38 mouse cellular contexts compared by ENCODE assay signal in the genomic region with DNA sequence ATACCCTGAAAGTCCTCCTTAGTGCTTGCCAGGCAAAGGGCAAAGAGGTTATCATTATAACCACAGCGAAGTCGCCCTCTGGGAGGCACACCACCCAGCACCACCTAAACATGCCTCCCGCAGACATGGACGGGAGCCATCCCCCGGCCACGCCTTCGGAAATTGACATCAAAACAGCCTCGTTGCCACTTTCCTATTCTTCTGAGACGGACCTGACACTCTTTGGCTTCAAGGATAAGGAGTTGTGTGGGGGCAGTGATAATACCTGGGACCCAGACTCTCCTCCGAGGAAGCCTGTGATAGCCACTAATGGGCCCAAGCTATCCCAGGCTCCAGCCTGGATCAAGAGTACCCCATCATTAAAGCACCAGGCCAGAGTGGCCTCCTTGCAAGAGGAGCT. TPM values are rescaled to one million over a fixed set of nuclear protein-coding genes. Genes with fewer than 3 reads are reported as not detected.
"Had no signal": no experiment of that assay in that cellular context is flagged by ENCODE, and none has a peak within 500 bp of the region (broad histone marks: within the 10 kb centered on the region; RNA-seq: fewer than 3 reads in every experiment).

No protein-coding gene starts in this region.

- H3K36me3 ChIP-seq: limb, embryonic 10.5 days; limb, embryonic 12.5 days; limb, embryonic 13.5 days; limb, embryonic 15.5 days; liver, embryonic 12.5 days; liver, embryonic 13.5 days; liver, embryonic 15.5 days; lung, embryonic 15.5 days; midbrain, embryonic 10.5 days; midbrain, embryonic 12.5 days; neural tube, embryonic 12.5 days had no signal

- ATAC-seq: liver, embryonic 12.5 days; liver, postnatal 0 days; lung, postnatal 0 days; midbrain, embryonic 13.5 days; midbrain, embryonic 15.5 days; midbrain, embryonic 16.5 days had no signal

- H3K4me1 ChIP-seq: limb, embryonic 10.5 days; limb, embryonic 12.5 days; limb, embryonic 13.5 days; limb, embryonic 15.5 days; liver, embryonic 12.5 days; liver, embryonic 13.5 days; liver, embryonic 15.5 days; lung, embryonic 15.5 days; megakaryocyte, embryonic 14.5 days; midbrain, embryonic 10.5 days; midbrain, embryonic 12.5 days; midbrain, embryonic 13.5 days; midbrain, embryonic 15.5 days; neural tube, embryonic 12.5 days had no signal

- H3K9me3 ChIP-seq: limb, embryonic 10.5 days; limb, embryonic 12.5 days; limb, embryonic 13.5 days; limb, embryonic 15.5 days; liver, embryonic 12.5 days; liver, embryonic 13.5 days; liver, embryonic 15.5 days; lung, embryonic 15.5 days; midbrain, embryonic 10.5 days; midbrain, embryonic 12.5 days; midbrain, embryonic 13.5 days; midbrain, embryonic 15.5 days; neural tube, embryonic 12.5 days had no signal

- H3K27me3 ChIP-seq: limb, embryonic 12.5 days; limb, embryonic 13.5 days; limb, embryonic 15.5 days; liver, embryonic 12.5 days; liver, embryonic 13.5 days; liver, embryonic 15.5 days; lung, embryonic 15.5 days; midbrain, embryonic 12.5 days; midbrain, embryonic 13.5 days; midbrain, embryonic 15.5 days; neural tube, embryonic 12.5 days had no signal

- DNase-seq: left cerebral cortex, postnatal 4 days; liver; liver, embryonic 13.5 days; liver, postnatal 0 days; lung, adult 18-20 months; lung, adult 2 months; lung, embryonic 14.5 days; lung, postnatal 10 days; lung, postnatal 14 days; lung, postnatal 36 days; lung, postnatal 4 days; midbrain, embryonic 14.5 days had no signal

- H3K27ac ChIP-seq: limb, embryonic 10.5 days; limb, embryonic 12.5 days; limb, embryonic 13.5 days; limb, embryonic 15.5 days; liver, embryonic 12.5 days; liver, embryonic 13.5 days; liver, embryonic 14.5 days; liver, embryonic 15.5 days; lung, embryonic 15.5 days; macrophage; midbrain, embryonic 10.5 days; midbrain, embryonic 12.5 days; midbrain, embryonic 13.5 days; midbrain, embryonic 15.5 days; neural tube, embryonic 12.5 days had no signal

- H3K4me2 ChIP-seq: limb, embryonic 12.5 days; limb, embryonic 13.5 days; limb, embryonic 15.5 days; liver, embryonic 11.5 days; liver, embryonic 12.5 days; liver, embryonic 13.5 days; liver, embryonic 15.5 days; lung, embryonic 14.5 days; lung, embryonic 15.5 days; midbrain, embryonic 11.5 days; midbrain, embryonic 12.5 days; midbrain, embryonic 13.5 days; midbrain, embryonic 15.5 days; neural tube, embryonic 12.5 days had no signal

- H3K9ac ChIP-seq: limb, embryonic 12.5 days; limb, embryonic 13.5 days; limb, embryonic 15.5 days; liver, embryonic 12.5 days; liver, embryonic 13.5 days; liver, embryonic 14.5 days; liver, embryonic 15.5 days; liver, postnatal 0 days; lung, embryonic 14.5 days; lung, embryonic 15.5 days; midbrain, embryonic 12.5 days; midbrain, embryonic 13.5 days; midbrain, embryonic 15.5 days; neural tube, embryonic 12.5 days had no signal

- H3K4me3 ChIP-seq: limb, embryonic 10.5 days; limb, embryonic 12.5 days; limb, embryonic 13.5 days; limb, embryonic 15.5 days; liver, embryonic 12.5 days; liver, embryonic 13.5 days; liver, embryonic 15.5 days; lung, embryonic 15.5 days; megakaryocyte, embryonic 14.5 days; midbrain, embryonic 10.5 days; midbrain, embryonic 12.5 days; midbrain, embryonic 13.5 days; midbrain, embryonic 15.5 days; myocyte; neural tube, embryonic 12.5 days had no signal

RNA-seq across cellular contexts. Expression of a gene that starts 13.0 kb away (rescaled TPM):
- total RNA-seq: liver, adult 2 months; megakaryocyte progenitor cell, adult 5-6 weeks; megakaryocyte, adult 5-6 weeks; megakaryocyte-erythroid progenitor cell, adult 5-6 weeks; monocyte, adult 5-6 weeks had no signal
- polyA plus RNA-seq: limb, embryonic 12.5 days; liver, adult 2 months; liver, embryonic 12.5 days; liver, embryonic 14.5 days; liver, postnatal 0 days; macrophage; myocyte had no signal

RNA-seq across cellular contexts. Expression of a gene that starts 45.2 kb away (rescaled TPM):
- polyA plus RNA-seq: liver, embryonic 12.5 days; liver, embryonic 15.5 days; lung, embryonic 14.5 days; lung, embryonic 16.5 days; midbrain, embryonic 11.5 days; neural tube, embryonic 12.5 days had no signal
